Mouse (Mus musculus) layer of hippocampus, adult 8-10 months (tissue): ENCODE results near the gene Tmem50a. TPM values are rescaled to one million over a fixed set of nuclear protein-coding genes. Genes with fewer than 3 reads are reported as not detected.
A peak's percentile ranks its signal among the peaks of the same experiment; 100 is the strongest.

Source experiments
- DNase-seq, 2 experiments: peaks; one replicate each; pipeline ENCODE4 v3.0.0; 2022; ENCODE audit warnings: low spot score in 2 of 2
- total RNA-seq, 4 experiments: library from RNA; stranded (reverse); gene quantifications; 2 replicates each; pipeline ENCODE4 v1.2.4; 2022

The Tmem50a gene
- total RNA-seq, 4 experiments from 2014 or later: 113 to 123 (median 116) TPM

DNA sequence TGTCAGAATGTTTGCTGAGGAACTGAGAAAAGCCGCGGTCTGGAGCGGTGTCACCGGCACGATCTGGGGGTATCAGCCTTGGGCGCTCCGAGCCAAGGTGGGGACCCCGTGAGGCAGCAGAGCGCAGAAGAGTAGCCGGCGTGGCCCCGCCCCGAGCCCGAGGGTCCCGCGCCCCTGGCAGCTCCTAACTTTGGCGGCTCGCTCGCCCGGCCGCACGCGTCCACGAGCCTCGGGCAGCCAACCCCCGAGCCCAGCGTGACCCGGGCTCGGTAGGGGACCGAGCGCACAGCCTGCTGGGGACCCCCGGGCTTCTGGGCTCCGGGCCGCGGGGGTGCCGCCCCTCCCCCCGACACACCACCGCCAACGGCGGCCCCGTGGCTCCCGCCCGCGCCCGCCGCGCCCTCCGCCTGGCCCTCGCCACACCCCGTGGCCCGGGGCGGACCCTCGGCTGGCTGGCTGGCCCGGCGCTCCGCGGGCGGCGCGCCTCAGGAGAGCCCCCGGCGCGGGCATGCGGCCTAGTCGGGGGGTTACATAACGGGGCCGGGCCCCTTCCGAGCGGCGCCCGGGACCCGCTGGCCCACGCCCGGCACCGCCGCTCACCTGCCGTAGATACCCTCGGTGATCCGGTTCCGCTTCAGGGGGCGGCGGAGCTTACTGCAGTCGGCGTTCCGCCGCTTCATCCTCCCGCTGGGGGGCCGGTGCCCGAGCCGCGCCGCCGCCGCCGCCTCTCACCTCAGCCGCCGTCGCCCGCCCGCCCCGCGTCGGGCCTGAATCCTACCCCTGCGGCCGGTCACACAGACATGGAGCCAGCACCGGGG is 62.2 kb downstream of the Tmem50a start:
- DNase-seq: peak in 1 of 2 experiments; percentile 8

DNA sequence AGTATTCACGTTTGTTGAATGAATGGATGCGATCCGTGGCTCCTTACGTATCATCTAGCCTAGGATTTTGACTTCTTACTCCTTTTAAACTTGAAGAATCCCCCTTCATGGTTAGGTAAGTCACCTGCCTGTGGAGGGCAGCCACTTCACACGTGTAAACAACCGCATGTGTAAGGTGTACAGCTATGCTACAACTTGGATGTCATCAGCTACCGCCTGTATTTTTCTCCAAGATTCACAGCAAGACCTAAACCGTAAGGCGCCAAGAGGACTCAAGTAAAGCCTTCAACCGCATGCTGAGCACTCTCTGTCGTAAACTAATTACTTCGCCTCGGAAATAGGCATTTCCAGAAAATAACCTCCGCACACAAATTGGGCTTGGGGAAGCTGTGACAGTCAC is 62.9 kb downstream of the Tmem50a start:
- DNase-seq: no peak

DNA sequence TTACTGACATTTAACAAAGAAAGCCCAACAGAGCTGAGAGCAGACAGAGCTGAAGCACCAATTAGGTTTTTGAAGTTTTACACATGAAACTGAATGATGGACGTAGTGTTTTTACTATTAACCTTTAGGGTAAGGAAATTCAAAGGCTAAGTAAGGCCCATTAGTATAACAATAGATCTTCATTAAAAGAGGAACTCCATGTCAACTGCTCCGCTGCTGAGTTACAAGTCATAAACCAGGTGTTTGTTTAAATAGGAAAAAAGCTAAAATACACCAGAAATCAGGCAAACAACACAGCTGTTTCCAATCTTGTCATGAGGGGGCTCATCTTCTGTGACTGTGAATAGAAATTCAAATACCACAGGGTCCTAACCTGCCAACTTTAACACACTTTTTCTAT is 63.6 kb downstream of the Tmem50a start:
- no peak for DNase-seq

DNA sequence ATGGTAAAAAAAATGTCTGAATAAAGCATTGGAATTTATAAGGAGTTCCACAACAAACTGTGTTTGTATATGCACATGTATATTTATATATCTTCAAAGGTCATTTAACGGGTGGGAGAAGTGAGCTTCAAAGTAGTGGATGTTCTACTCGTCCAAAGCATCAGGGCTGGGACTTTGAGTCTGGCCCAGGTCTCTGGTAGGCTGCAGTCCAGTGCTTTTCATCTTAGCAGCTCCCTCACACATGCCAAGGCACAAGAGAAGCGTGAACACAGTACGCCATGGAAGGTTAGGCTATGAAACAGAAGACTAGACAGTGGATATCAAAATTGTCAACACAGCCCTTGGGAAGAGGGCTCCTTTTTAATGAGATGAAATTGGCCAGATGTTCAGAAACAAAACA is 64.3 kb downstream of the Tmem50a start:
- no peak for DNase-seq

Other genes with a start within 250 kb of the Tmem50a start
- 10 to 100 TPM; 24.6 to 31.4 (median 28.1) TPM for gene Man1c1, start 210.7 kb downstream of the Tmem50a start, total RNA-seq
- 1 to 10 TPM; 1.9 to 4.8 (median 3.0) TPM for gene Ldlrap1, start 147.0 kb downstream of the Tmem50a start, total RNA-seq
- 10 to 100 TPM; 44.4 to 47.8 (median 46.7) TPM for gene Maco1, start 61.7 kb downstream of the Tmem50a start, total RNA-seq
- gene Rhd, start 50.5 kb downstream of the Tmem50a start, total RNA-seq: not detected
- 100 to 1,000 TPM; 246 to 317 (median 274) TPM for gene Rsrp1, start 8.6 kb upstream of the Tmem50a start, total RNA-seq
- gene Syf2, start 15.9 kb upstream of the Tmem50a start, total RNA-seq: 10 to 100 TPM; 45.5 to 65.0 (median 51.9) TPM
- under 1 TPM in 2 of 4 experiments, not detected in 2; 0.78 to 0.89 TPM for gene Runx3, start 205.6 kb upstream of the Tmem50a start, total RNA-seq